Mouse (Mus musculus) embryonic facial prominence, embryonic 11.5 days (tissue): ENCODE data around the gene Babam2. TPM values are rescaled to one million over a fixed set of nuclear protein-coding genes. Genes with fewer than 3 reads are reported as not detected.

Experiments
- ATAC-seq: fragments of 200-750 bp; cut with Nextera tagmentation; replicated peaks from 2 replicates; pipeline ENCODE4 v1.8.0; 2017; ENCODE audit warnings: low read depth; ENCODE audit not compliant: insufficient number of reproducible peaks, low FRiP score, low TSS enrichment
- DNase-seq: peaks from one replicate; pipeline ENCODE4 v3.0.0-alpha.2; 2015; ENCODE audit warnings: low spot score
- H3K27ac ChIP-seq: fragments of 300-500 bp; sonication (generic); replicated peaks from 2 replicates; pipeline ENCODE4 v1.5.1; 2014; ENCODE audit warnings: mild to moderate bottlenecking, low read depth, low read length, control low read depth
- H3K27me3 ChIP-seq: fragments of 300-500 bp; sonication (generic); 2 replicates; pipeline ENCODE4 v1.6.1; 2014; ENCODE audit warnings: mild to moderate bottlenecking, low read length, moderate library complexity, mixed read lengths; ENCODE audit not compliant: control insufficient read depth, insufficient read depth
- H3K36me3 ChIP-seq: fragments of 300-500 bp; sonication (generic); replicated peaks from 2 replicates; pipeline ENCODE4 v1.6.1; 2014; ENCODE audit warnings: low read depth, mild to moderate bottlenecking, low read length, moderate library complexity, mixed read lengths; ENCODE audit not compliant: control insufficient read depth, insufficient read depth
- H3K4me1 ChIP-seq: fragments of 300-500 bp; sonication (generic); 2 replicates; pipeline ENCODE4 v1.6.1; 2014; ENCODE audit warnings: low read length, mixed read lengths; ENCODE audit not compliant: control insufficient read depth, insufficient read depth
- H3K4me2 ChIP-seq: fragments of 300-500 bp; sonication (generic); 2 replicates; pipeline ENCODE4 v1.6.1; 2014; ENCODE audit warnings: low read depth, mild to moderate bottlenecking, control low read depth, low read length, moderate library complexity
- H3K4me3 ChIP-seq: fragments of 300-500 bp; sonication (generic); 2 replicates; pipeline ENCODE4 v1.5.1; 2014; ENCODE audit warnings: low read depth, low read length, control low read depth
- H3K9ac ChIP-seq: fragments of 300-500 bp; sonication (generic); replicated peaks from 2 replicates; pipeline ENCODE4 v1.6.1; 2014; ENCODE audit warnings: mild to moderate bottlenecking, control low read depth, low read length
- H3K9me3 ChIP-seq: fragments of 300-500 bp; sonication (generic); replicated peaks from 2 replicates; pipeline ENCODE4 v1.6.1; 2016; ENCODE audit warnings: mild to moderate bottlenecking, low read length, inconsistent platforms, mixed read lengths; ENCODE audit not compliant: control insufficient read depth
- WGBS: fragments of 180-500 bp; shearing (Covaris S2); extraction: QIAGEN DNeasy Blood & Tissue Kit; methylation state at CpG from one replicate; pipeline ENCODE4 v1.1.7; 2014; 5-methylcytosine and 5-hydroxymethylcytosine counted together
- polyA plus RNA-seq: library from polyadenylated mRNA; unstranded; fragments of >200 nt; fragmentation: Nextera tagmentation; extraction: Ambion mirVana; gene quantifications from 2 replicates; pipeline ENCODE4 v1.2.1, GENCODE M21; 2014

Gene Babam2
- polyA plus RNA-seq, 1 experiment from 2014 or later = 38.8 TPM

DNA sequence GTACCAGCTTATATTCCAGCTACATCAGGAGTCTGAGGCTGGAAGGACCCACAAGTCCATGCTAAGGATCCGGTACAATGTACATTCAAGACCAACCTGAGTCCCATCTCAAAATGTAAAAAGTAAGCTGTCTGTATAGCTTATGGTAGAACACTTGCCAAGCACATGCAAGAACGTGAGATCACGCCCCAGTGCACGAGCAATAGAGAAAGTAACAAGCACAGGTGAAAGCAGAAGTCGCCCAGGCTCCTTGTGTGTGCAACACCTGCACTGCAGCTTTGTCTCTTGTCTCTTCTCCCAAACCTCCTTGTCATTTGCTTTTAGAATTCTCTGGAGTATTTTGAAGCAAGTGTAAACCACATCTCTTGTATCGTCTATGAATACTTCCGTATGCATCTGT, 317.3 kb downstream of the Babam2 start:
- Histone ChIP-seq H3K9me3 (no peaks in the 10 kb centered on the region), H3K4me2 (no peak overlapping the region), H3K27me3 (no peaks in the 10 kb centered on the region), H3K9ac (no peak overlapping the region), H3K27ac (no peak overlapping the region), H3K36me3 (no peaks in the 10 kb centered on the region), H3K4me3 (no peak overlapping the region), H3K4me1 (no peaks in the 10 kb centered on the region)
- WGBS = 92% methylated on average over 7 of the region's 7 CpGs
- ATAC-seq (no peak), DNase-seq (no peak)

DNA sequence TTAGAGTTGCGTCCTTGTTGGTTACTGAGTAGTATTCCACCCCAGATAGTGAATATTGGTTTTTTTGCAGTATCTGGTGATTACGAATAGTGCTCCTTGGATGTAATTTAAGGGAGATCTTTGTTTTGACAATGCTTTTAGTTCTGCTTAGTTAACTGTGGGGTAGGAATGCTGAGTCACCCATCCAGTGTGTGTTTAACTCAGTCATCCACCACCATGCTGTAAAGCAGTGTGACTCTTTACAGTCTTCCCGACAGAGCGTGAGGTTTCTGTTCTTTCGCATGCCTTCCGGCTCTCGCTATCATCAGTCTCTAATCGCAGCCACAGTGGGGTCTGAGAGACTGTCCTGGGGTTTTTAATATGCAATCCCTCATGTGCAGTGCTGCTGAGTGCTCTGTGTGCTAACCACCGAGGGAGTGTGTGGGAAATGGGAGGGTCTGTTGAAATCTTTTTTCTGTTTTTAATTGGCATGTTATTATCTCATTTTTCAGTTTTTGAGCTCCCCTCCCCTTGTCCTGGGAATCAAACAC, 318.5 kb downstream of the Babam2 start:
- ATAC-seq (no peak), DNase-seq (no peak)
- no peaks in the 10 kb centered on the region for H3K4me1 ChIP-seq
- no peak overlapping the region for H3K9ac ChIP-seq
- H3K27ac ChIP-seq = no peak overlapping the region
- H3K27me3 ChIP-seq = no peaks in the 10 kb centered on the region
- H3K36me3 ChIP-seq = no peaks in the 10 kb centered on the region
- H3K9me3 ChIP-seq = no peaks in the 10 kb centered on the region
- no peak overlapping the region for H3K4me3 ChIP-seq
- 88% methylated on average over 9 of the region's 9 CpGs for whole genome bisulfite sequencing
- no peak overlapping the region for H3K4me2 ChIP-seq

DNA sequence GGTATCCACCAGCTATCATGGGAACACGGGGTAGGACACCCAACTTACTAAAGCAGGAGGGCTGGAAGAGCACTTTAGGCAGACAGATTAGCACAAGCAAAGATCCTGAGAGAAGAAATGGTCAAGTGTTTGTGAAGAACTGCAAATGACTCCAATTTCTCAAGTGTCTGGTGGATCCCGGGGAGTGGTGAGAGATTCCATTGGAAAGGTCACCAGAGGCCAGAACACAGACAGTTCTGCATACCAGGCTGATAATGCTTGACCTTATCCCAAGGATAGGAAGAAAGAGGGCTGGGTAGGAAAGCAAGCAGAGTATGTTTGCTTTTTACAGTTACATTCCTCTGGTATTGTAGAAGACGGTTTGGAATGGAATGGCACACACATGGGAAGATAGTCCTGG, 320.2 kb downstream of the Babam2 start:
- no peak overlapping the region for H3K27ac ChIP-seq
- H3K27me3 ChIP-seq = no peaks in the 10 kb centered on the region
- H3K4me3 ChIP-seq = no peak overlapping the region
- no peaks in the 10 kb centered on the region for H3K9me3 ChIP-seq
- no peaks in the 10 kb centered on the region for H3K36me3 ChIP-seq
- DNase-seq (no peak), ATAC-seq (no peak)
- 71% methylated on average over 3 of the region's 3 CpGs for WGBS
- no peaks in the 10 kb centered on the region for H3K4me1 ChIP-seq
- H3K9ac ChIP-seq = no peak overlapping the region
- H3K4me2 ChIP-seq = no peak overlapping the region

DNA sequence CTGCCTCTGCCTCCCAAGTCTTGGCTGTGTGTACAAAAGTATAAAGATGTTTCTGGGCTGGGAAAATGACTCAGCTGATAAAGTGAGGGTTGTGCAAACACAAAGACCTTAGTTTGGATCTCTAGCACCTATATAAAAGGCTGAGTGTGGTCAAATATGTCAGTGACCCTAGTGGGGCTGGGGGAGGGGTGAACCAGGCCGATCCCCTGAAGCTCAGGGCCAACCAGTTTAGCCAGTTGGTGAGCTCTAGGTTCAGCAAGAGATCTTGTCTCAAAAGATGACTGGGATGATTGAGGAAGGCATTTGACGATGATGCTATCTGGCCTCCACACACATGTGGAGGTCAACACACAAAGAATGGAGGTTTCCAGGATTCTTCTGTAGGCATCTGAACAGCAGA, 320.8 kb downstream of the Babam2 start:
- 82% methylated on average over 2 of the region's 2 CpGs for WGBS

DNA sequence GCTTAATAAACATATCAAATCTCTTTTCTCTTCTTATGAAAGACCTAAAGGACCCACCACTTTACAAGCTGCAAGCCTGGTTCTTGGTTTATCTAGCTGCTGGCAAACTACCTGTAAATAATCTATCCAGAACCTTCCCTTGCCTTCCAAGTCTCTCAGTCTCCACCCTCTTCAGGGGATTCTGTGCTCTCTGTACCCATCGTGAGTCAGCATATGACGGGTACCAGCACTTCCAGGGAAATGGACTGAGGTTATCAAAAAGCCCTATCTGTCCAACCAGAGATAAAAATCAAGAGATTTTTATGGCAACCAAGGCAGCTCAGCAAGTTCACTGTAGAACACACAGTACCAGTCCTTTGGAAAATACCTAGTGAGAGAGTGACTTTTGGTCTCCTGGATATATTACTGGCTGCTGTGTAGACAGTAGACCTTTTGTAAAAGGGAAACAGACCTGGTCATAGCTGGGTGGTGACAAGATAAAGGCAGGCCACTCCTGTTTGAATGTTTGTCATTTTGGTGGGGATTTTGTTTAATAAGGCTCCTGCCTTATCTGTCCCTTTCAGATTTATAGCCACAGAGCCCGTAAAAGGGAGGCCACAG, 332.4 kb downstream of the Babam2 start:
- Histone ChIP-seq H3K4me1 (no peaks in the 10 kb centered on the region), H3K27ac (no peak overlapping the region), H3K9ac (no peak overlapping the region), H3K36me3 (no peaks in the 10 kb centered on the region), H3K4me3 (no peak overlapping the region), H3K27me3 (no peaks in the 10 kb centered on the region), H3K9me3 (no peaks in the 10 kb centered on the region), H3K4me2 (no peak overlapping the region)
- DNase-seq (no peak), ATAC-seq (no peak)
- 91% methylated on average over 3 of the region's 3 CpGs for whole genome bisulfite sequencing

More for the DNA sequence above, 320.8 kb downstream of the Babam2 start:
- ATAC-seq (no peak), DNase-seq (no peak)
- Histone ChIP-seq H3K27ac (no peak overlapping the region), H3K4me3 (no peak overlapping the region), H3K4me2 (no peak overlapping the region), H3K9ac (no peak overlapping the region), H3K9me3 (no peaks in the 10 kb centered on the region), H3K27me3 (no peaks in the 10 kb centered on the region), H3K4me1 (no peaks in the 10 kb centered on the region), H3K36me3 (no peaks in the 10 kb centered on the region)

DNA sequence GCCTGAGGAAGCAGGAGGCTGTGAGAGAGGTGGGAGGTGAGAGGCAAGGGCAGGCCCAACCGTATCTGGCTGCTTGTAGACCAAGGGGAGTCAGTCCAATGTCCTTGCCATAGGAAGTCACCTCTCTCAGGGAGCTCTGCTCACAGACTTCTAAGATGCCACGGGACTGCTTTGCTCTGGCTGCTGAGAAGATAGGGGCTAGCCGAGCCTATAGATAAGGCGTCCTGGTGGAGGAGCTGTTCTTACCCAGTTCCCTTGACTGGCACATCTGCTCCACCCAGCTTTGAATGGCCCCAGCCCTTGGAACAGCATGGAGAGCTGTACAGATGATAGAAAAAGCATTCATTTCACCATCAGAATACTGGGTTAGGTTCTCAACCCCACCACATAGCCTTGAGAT, 335.7 kb downstream of the Babam2 start:
- whole genome bisulfite sequencing = 69% methylated on average over 4 of the region's 4 CpGs
- ATAC-seq (no peak), DNase-seq (no peak)

DNA sequence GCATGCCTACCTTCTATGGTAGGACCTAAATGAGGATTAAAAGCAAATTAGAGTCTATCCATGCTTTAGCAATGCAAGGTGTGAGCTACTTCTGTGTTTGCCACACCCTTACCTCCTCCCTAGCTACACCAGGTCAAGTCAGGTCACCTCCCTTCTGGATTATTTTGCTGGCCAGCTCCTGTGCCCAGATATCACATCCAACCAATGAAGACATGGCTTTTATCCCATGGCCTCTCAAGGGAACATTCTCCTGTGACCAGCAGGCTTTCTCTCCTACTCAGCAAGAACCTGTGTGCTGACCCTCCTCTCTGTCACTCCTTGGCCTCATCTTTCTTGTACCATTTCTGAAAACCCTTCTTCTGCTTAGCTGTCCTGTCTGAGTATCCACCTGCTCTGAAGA, 336.1 kb downstream of the Babam2 start:
- no peaks in the 10 kb centered on the region for H3K9me3 ChIP-seq
- no peak overlapping the region for H3K4me3 ChIP-seq
- no peak for DNase-seq
- H3K4me2 ChIP-seq = no peak overlapping the region
- no peak overlapping the region for H3K9ac ChIP-seq
- no peak for ATAC-seq
- H3K27ac ChIP-seq = no peak overlapping the region
- no peaks in the 10 kb centered on the region for H3K4me1 ChIP-seq
- no peaks in the 10 kb centered on the region for H3K27me3 ChIP-seq
- H3K36me3 ChIP-seq = no peaks in the 10 kb centered on the region

More for the DNA sequence above, 335.7 kb downstream of the Babam2 start:
- no peaks in the 10 kb centered on the region for H3K9me3 ChIP-seq
- H3K9ac ChIP-seq = no peak overlapping the region
- no peaks in the 10 kb centered on the region for H3K27me3 ChIP-seq
- no peak overlapping the region for H3K4me2 ChIP-seq
- no peak overlapping the region for H3K4me3 ChIP-seq
- no peaks in the 10 kb centered on the region for H3K36me3 ChIP-seq
- no peaks in the 10 kb centered on the region for H3K4me1 ChIP-seq
- H3K27ac ChIP-seq = no peak overlapping the region

DNA sequence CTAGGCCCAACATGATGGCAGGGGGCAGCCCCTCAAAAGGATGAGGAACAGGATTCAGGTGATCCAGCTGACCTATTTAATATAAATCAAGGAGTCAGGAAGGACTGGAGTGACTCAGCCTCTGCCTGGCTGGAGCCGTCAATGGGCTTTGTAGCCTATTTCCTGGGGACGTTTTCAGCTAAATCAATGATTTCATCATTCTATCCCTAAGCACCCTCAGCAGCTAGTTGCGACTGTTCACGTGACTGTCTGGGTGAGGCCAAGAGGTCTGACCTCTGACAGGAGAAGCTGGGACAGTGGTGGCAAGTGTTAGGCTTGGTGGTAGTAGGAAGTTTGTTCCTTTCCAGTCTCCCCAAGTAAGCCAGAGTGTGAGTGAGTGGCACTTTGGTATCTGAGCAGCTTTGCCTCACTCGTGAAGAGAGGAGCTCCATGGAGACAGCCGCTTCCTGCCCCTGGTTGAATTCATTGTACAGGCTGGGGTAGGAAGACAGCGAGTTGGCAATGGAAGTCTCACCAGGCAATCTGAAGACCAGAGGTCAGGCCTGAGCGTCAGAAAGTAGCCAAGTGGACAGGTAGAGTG, 337.1 kb downstream of the Babam2 start:
- no peak overlapping the region for H3K27ac ChIP-seq
- ATAC-seq (no peak), DNase-seq (no peak)
- 87% methylated on average over 8 of the region's 8 CpGs for WGBS
- H3K9ac ChIP-seq = no peak overlapping the region
- no peaks in the 10 kb centered on the region for H3K36me3 ChIP-seq
- no peaks in the 10 kb centered on the region for H3K9me3 ChIP-seq
- no peaks in the 10 kb centered on the region for H3K4me1 ChIP-seq
- H3K4me2 ChIP-seq = no peak overlapping the region
- no peaks in the 10 kb centered on the region for H3K27me3 ChIP-seq
- no peak overlapping the region for H3K4me3 ChIP-seq
